Mouse (Mus musculus): Measurements from ENCODE around the gene Dnajc5.

Gene Dnajc5

GRCm38 (mm10) chr2:181520118-181520935 lies at the start of gene Dnajc5:
Dnajc5 (plus strand) TSS chr2:181520485.
- DNase-seq (ENCODE audit: low read depth) = peak; percentile 98

- DNase-seq (ENCODE audit: low read depth) = peak; percentile 57
These were observed 49.0 kb upstream of the Dnajc5 start for GRCm38 (mm10) chr2:181471246-181471645.

GRCm38 (mm10) chr2:181472256-181472827 lies 47.9 kb upstream of the Dnajc5 start:
- DNase-seq (ENCODE audit: low read depth) = peak; percentile 53

GRCm38 (mm10) chr2:181483120-181483519 lies 37.2 kb upstream of the Dnajc5 start:
- no peak for DNase-seq (ENCODE audit: low read depth)

- peak; percentile 75 for DNase-seq (ENCODE audit: low read depth)
These were observed 36.5 kb upstream of the Dnajc5 start for GRCm38 (mm10) chr2:181483562-181484318.

- no peak for DNase-seq (ENCODE audit: low read depth)
These were observed 35.6 kb upstream of the Dnajc5 start for GRCm38 (mm10) chr2:181484456-181485233.

GRCm38 (mm10) chr2:181485741-181486140 lies 34.5 kb upstream of the Dnajc5 start:
- no peak for DNase-seq (ENCODE audit: low read depth)

- no peak for DNase-seq (ENCODE audit: low read depth)
These were observed 32.7 kb upstream of the Dnajc5 start for GRCm38 (mm10) chr2:181487338-181488277.

- peak; percentile 43 for DNase-seq (ENCODE audit: low read depth)
These were observed 28.7 kb upstream of the Dnajc5 start for GRCm38 (mm10) chr2:181491432-181492205.

GRCm38 (mm10) chr2:181492206-181492605 lies 28.1 kb upstream of the Dnajc5 start:
- DNase-seq (ENCODE audit: low read depth) = no peak

- no peak for DNase-seq (ENCODE audit: low read depth)
These were observed 26.9 kb upstream of the Dnajc5 start, which contains the start of gene Abhd16b for GRCm38 (mm10) chr2:181493156-181493927. Abhd16b (plus strand) TSS chr2:181493206.

GRCm38 (mm10) chr2:181494266-181494945 lies 25.9 kb upstream of the Dnajc5 start:
- no peak for DNase-seq (ENCODE audit: low read depth)

- DNase-seq (ENCODE audit: low read depth) = peak; percentile 82
These were observed 24.4 kb upstream of the Dnajc5 start for GRCm38 (mm10) chr2:181495845-181496244.

GRCm38 (mm10) chr2:181496281-181496680 lies 24.0 kb upstream of the Dnajc5 start:
- peak; percentile 87 for DNase-seq (ENCODE audit: low read depth)

GRCm38 (mm10) chr2:181496831-181497547 lies 23.3 kb upstream of the Dnajc5 start, which contains the start of gene Tpd52l2:
Tpd52l2 (plus strand) TSS chr2:181497142.
- DNase-seq (ENCODE audit: low read depth) = peak; percentile 98

GRCm38 (mm10) chr2:181497548-181497875 lies 22.8 kb upstream of the Dnajc5 start:
- peak; percentile 81 for DNase-seq (ENCODE audit: low read depth)

- DNase-seq (ENCODE audit: low read depth) = peak; percentile 12
These were observed 21.6 kb upstream of the Dnajc5 start for GRCm38 (mm10) chr2:181498644-181499043.

GRCm38 (mm10) chr2:181509191-181509590 lies 11.1 kb upstream of the Dnajc5 start:
- no peak for DNase-seq (ENCODE audit: low read depth)
